Mouse (Mus musculus): ENCODE results near the gene Glis3.

Gene Glis3

GRCm38 (mm10) chr19:28477326-28477863, 202.5 kb downstream of the Glis3 start:
- no peak for DNase-seq (ENCODE audit: low read depth)

GRCm38 (mm10) chr19:28473621-28474020, 206.3 kb downstream of the Glis3 start:
- no peak for DNase-seq (ENCODE audit: low read depth)

GRCm38 (mm10) chr19:28471144-28471543, 208.7 kb downstream of the Glis3 start:
- DNase-seq (ENCODE audit: low read depth), result no peak

GRCm38 (mm10) chr19:28465779-28466178, 214.1 kb downstream of the Glis3 start:
- DNase-seq (ENCODE audit: low read depth), result no peak

DNA sequence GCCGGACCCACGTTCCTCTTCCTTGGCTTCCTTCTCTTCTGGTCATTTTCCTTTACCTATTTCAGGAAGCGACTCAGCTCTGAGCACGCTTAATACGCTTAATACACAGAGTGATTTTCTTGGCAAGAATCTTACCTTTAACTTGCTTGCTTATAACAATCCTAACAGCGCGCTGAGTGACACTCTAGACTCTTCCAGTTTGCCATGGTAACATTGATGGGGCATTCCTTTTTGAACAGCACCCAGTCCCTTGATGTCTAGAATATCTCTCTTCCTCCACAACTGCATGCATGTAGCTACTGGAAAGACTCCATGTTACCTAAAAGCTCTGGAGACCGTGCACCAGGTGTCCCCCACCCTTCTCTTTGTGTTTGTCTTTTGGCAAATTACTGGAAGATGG, 225.5 kb downstream of the Glis3 start:
- DNase-seq (ENCODE audit: low read depth), result no peak

DNA sequence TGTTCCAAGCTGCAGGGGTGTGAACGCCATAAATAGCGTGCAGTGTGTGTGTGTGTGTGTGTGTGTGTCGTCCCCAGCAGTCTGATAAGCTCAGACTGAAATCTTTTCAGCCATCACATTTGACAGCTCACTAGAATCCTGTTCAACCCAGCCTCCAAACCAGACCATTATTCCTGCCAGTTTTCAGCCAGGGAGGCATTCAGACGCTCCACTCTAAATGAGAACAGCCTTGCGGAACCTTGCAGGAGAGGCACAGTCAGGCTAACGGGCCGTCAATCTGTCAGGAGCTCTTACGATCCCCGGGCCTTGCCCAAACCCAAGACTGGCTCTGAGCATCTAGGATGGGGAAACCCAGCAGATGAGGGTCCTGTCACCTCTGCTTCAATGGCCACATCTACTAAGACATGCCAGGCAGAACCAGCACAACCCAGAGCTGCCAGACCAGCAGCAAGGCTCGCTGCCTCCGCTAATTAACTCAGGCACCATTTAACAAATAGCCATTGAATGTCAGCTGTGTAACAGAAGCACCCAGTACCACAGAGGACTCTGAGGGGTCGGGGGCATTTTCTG, 226.8 kb downstream of the Glis3 start:
- no peak for DNase-seq (ENCODE audit: low read depth)

DNA sequence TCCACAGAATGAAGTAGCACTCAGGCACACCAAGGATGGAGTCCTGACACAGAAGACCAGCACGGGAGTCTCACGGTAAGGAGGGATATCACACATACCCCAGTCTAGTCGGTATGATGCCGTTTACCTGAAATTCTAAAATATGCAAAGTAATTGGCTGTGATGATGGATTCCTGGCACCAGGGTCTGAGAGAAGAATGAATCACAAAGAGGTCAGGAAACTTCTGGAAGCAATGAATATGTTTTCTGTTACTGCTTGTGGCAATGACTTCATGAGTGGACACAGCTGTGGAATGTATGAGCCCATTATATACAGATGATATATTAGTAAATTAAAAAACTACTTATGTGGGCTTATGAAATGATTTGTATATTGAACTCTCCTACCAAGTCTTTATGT, 231.1 kb downstream of the Glis3 start:
- no peak for DNase-seq (ENCODE audit: low read depth)

- DNase-seq (ENCODE audit: low read depth), result no peak
Measured at GRCm38 (mm10) chr19:28442161-28442560, 237.7 kb downstream of the Glis3 start.

DNA sequence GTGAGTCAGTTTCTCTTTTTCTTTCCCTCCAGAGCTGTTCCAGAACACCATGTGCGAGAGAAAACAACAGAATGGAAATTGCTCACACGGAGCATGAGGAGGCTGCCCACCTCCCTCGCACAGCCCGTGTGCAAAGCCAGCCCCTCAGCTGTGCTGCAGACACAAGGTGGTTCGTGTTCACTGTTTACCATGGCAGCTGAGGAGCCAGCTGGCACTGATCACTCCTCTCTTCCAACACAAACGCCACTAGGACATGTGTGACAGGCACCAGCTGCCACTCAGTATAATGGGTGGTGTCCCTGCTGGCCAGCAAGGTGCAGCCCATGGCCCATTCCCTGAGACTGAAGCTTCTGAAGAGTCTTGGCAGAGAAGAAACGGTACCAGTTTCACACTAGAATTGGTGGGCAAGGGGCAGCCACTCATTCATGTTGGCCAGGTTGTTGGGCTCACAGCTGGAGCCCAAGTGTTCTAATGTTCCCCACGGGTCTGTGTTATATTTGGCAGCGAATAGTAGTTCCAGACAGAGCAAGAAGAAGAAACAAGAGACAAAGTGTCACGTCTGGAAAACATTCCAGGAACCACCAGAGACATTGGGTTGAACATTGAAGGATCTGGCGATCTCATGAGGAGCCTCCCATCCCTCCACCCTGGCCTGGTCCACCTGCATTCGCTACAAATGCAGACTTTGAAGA, 243.3 kb downstream of the Glis3 start:
- DNase-seq (ENCODE audit: low read depth), result no peak

DNA sequence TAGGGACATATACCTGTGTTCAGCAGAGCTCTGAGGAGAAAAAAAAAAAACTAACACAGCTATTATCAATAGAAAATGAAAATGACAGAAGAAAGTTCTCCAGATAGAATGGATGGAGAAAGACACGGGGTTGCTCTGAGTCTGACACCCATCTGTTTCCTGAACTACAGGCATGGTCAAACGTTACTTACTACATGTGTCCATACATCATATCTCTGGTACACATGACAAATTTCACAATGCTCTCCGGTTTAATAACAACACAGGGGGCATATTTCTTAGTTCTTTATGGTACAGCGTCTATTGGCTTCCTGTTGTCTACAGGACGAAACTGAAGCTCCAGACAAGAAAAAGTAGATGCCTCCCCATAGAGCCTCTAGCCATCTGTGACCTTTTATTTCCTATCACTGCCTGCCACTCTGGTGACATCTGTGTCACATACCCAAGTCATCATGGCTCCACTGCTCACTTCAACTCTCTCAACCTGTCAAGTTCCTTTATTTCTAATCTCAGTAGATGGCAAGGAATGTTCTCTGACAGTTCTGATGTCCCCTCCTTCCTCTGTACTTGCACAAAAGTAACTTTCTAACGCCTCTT, 251.6 kb downstream of the Glis3 start:
- no peak for DNase-seq (ENCODE audit: low read depth)

GRCm38 (mm10) chr19:28424180-28424579, 255.7 kb downstream of the Glis3 start:
- no peak for DNase-seq (ENCODE audit: low read depth)

GRCm38 (mm10) chr19:28422939-28423338, 256.9 kb downstream of the Glis3 start:
- no peak for DNase-seq (ENCODE audit: low read depth)

- DNase-seq (ENCODE audit: low read depth), result no peak
Measured at GRCm38 (mm10) chr19:28416069-28416468, 263.8 kb downstream of the Glis3 start.

DNA sequence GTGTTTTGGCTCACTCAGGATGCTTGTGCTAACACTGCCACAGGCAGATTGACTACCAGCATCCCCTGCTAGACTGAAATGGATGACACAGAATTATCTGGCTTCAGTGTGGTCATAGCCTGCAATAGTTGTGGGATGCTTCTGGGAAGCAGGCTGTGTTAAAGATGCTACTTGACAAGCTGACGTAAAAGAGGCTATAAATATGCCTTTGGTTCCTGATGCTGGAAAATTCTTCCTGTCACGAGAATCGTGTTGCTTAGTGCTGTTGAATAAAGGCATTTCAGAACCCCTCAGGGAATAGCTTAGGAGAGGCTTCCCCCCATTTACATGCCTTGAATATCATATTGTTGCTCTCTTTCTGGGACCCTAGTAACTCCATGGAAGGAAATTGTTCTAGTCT, 271.1 kb downstream of the Glis3 start:
- no peak for DNase-seq (ENCODE audit: low read depth)

GRCm38 (mm10) chr19:28402956-28403355, 276.9 kb downstream of the Glis3 start:
- no peak for DNase-seq (ENCODE audit: low read depth)

- no peak for DNase-seq (ENCODE audit: low read depth)
Measured at GRCm38 (mm10) chr19:28395584-28395861, 284.4 kb downstream of the Glis3 start.

DNA sequence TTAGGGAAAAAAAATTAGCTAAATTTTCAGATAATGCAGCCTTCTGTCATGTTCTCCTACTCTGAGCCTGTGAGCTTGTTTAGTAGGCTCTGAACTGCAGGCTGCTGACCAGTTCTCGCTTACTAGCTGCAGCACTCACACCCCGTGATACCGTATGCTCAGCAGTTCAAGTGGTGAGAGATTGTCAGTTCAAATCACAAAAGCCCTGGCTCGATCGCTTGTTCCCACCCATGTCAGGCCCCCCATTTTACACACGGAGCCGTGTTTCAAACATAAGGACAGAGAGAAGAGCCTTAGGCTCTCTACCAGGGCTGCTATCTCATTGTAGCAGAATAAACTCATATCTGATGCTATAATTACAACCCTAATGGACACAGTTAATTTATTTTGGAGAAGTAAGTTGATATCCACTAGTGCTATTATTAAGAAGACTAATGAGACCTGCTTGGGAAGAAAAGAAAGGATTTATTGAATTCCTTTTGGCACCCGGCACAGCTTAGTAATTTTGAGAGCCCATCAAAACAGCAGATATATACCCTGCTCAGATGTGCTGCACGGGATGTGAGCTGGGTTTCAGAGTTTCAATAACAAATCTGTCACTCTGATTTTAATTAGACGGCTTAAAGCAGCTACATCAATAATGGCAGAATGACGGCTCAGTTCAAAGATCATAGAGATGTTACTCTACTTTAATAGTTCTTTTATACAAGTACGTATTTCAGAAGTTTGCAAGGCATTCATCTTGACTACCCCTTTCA, 284.9 kb downstream of the Glis3 start:
- DNase-seq (ENCODE audit: low read depth), result no peak

DNA sequence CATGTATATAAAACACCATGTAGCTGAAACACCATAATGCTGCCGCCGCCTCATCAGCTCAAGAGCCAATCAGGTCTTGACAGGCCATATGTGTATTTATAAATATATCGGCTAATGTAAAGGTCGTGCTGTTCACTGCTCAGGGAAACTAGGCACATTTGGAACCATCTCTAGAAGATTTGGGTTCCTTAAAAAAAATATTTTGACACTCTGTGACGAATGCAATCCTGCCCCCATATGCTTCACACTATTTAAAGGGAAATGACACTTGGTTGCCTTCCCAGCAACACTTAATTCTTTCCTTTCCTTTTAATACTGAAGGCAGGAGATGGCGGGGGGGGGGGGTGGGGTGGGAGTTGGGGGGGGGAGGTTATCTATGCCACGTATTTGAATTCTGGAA, 286.1 kb downstream of the Glis3 start:
- no peak for DNase-seq (ENCODE audit: low read depth)

DNA sequence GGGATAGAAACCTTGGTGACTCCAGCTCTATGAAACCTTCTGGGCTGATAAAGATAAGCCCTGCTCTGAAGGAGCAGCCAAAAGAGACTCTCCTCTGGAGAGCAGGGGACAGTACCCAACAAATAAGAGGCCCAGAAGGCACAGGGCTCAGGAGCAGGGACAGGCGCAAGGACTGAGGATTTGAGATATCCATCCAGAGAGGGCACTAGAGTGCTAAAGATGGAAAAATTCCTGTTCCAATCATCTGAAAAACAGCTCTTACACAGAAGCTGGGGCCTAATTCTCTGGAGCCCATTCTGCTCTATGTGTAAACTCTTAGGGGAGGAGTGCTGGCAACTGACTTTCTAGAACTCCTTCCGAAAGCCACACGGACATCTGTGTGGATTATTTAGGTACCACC, 287.0 kb downstream of the Glis3 start:
- DNase-seq (ENCODE audit: low read depth), result no peak

DNA sequence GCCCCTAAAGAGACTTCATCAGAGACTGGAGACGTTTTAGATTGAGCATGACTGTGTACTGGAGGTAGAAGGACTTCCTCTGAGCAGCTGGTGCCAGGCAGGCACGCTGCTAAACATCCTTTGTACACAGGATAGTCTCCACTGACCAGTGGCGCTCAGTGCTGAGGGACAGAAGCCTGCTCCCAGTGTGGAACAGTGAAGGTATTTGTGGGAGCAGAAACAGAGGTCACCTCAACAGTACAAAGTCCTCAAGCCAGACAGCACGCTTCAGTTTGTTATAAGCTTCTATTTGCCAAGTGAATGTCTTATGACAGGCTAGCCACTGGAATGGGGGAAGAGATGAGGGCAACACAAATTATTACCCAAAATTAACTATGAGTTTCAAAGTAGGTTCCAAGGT, 289.0 kb downstream of the Glis3 start:
- no peak for DNase-seq (ENCODE audit: low read depth)

DNA sequence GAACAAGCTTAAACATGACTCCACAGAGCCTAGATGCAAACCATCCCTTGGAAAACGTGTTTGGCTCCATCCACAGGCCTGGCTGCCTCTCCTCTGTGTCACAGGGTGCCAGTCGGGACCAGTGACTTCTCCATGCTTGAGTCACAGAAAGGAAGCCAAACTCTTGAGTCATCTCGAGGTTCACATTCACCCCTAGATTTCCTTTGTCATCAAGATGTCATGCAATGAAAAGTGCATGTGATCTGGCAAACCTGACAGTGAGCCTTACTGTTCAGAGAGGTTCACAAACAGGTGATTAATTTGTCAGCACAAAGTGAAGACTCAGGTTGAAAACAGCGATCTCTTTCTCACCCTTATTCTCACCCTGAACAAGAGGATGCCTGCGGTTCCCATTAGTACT, 290.7 kb downstream of the Glis3 start:
- DNase-seq (ENCODE audit: low read depth), result no peak

GRCm38 (mm10) chr19:28383425-28383824, 296.5 kb downstream of the Glis3 start:
- DNase-seq (ENCODE audit: low read depth), result no peak

All from naive thymus-derived CD4-positive, alpha-beta T cell, adult 2 months (primary cell).